Mouse (Mus musculus) MN1 (cell line): ENCODE results near the gene Rbm47.

Experiments
- DNase-seq: peaks from one replicate; pipeline ENCODE4 v3.0.0-alpha.2; 2016; ENCODE audit warnings: low spot score

Rbm47 gene

DNA sequence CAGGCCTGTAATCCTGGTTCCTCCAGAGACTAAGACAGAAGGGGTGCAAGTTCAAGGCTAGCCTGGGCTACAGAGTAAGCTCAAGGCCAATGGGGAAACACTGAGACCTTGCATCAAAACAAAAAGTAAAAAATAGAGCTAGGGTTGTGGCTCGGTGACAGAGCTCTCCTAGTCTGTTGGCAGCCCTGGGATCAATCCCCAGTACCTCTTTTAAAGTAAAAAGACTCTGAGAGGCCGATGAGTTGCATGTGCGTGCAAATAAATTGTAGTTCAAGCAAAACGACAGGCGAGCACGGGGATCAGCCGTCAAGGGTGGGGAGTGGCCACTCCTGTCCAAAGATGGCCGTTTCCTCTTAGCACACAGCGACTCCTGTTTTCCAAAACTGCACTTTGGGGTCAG, 48.0 kb downstream of the Rbm47 start:
- no peak for DNase-seq

DNA sequence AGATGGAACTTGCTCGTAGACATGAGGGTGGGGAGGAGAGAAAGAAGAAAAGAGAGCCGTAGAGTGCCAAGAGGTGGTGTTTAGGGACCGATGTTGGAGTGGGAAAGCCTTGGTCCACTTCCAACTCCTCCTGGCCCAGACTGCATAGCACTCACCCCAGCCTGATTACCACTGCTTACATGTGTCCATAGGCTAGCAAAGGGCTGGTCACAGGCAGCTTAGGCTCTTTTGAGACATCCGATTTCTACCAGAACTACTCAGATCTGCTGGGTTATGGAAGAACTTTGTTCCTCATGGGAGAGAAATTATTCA, 48.9 kb downstream of the Rbm47 start:
- no peak for DNase-seq

DNA sequence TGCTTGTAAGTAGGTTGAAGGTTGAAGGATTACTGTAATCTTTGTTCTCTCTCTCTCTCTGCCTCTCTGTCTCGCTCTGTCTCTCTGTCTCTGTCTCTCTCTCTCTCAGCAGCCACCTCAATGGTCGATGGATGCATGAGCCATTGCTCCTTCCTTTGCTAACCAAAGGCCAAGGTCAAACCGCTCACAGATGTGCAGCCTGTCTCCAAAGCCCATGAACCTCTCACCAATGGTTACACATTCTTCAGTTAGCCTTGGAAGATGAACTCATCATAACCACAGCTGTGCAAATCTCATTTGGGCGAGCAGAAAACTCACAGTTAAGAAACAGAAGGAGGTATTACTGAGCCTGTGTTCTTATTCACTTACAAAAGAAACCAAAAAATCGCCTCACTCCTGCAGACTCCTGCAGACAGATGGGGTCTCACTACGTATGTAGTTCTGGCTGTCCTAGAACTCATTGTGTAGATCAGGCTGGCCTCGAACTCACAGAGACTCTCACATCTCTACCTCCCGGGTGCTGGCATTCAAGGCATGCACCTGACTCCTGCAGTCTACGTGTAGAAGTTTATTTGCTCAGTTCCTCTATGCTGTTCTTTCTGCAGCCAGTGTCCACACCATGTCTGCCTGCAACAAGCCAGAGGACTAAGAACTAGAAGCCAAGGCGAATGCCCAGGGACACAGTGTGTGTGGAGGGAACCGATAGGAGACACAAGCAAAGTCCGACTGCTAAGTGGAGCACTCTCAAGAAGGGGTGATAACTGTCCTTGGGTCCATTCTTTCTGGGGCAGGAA, 49.4 kb downstream of the Rbm47 start:
- no peak for DNase-seq

GRCm38 (mm10) chr5:66121255-66121654, 51.7 kb downstream of the Rbm47 start:
- DNase-seq = no peak

- DNase-seq = no peak
Observed at GRCm38 (mm10) chr5:66114751-66115150, 58.2 kb downstream of the Rbm47 start.

DNA sequence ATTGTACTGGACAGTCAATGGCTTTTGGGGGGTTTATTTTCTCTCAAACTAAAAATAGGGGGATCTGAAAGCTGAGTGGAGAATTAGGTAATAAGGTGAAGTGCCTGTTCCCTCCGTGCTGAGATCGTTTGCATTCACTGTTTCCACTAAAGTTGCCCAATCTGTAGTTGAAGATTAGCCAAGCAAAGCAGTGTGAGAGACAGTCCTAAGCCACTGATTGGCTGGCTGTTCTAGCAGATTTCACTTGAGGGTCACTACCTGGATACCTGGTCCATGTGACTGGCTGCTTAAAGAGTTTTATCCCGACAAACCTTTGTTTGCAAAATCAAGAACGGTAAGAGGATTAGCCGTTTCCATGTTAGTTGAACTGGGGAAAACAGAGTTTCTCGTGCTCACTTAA, 58.7 kb downstream of the Rbm47 start:
- no peak for DNase-seq

- DNase-seq = no peak
Observed at GRCm38 (mm10) chr5:66112059-66112458, 60.9 kb downstream of the Rbm47 start.

DNA sequence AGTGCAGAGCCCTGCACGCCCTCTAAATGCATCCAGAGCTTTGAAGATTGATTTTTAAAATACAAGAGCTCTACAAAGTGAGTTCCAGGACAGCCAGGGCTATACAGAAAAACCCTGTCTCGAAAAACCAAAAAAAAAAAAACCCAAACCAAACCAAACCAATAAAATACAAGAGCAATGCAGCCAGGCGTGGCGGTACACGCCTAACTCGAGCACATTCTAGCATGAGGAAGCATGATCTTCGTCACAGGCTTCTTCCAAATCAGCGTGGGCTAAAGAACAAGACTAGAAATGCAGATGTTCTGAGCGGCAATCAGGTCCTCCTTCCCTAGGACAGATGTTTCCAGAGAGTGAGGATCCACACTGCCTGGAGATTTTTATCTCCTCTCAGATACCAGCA, 66.5 kb downstream of the Rbm47 start:
- DNase-seq = no peak

DNA sequence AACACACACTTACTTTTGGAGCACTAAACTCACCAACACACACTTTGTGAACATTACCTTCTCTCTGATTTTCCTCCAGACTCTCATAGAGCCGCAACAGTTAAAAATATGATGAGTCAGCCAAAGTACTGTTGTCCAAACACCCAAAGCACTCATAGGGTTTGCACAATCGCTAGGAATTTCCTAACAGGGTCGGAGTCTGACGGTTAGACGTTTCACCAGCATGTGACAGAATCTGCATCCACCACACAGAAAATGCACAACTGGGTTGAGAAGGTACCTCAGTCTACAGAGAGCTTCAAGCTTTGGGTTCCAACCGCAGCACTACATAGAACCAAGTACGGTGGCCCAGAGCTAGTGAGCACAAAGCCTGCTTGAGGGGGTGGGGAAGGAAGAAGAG, 67.0 kb downstream of the Rbm47 start:
- no peak for DNase-seq

DNA sequence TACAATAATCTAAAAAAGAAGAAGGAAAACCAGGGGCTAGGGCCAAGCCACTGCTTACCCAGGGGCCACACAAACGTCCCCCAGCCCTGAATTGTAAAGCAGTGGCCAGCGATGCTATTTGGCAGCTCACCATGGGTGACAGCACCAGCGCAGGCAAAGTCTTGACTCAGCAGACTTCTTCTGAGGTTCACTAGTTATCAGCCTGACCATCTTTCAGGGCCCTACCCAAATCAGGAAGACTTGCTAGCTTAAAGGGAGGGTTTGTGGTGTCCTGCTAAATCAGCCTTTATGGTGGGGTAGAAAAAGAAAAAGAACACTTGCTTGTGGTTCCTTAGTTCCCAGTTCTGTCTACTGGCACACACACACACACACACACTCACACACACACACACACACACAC, 67.6 kb downstream of the Rbm47 start:
- no peak for DNase-seq

DNA sequence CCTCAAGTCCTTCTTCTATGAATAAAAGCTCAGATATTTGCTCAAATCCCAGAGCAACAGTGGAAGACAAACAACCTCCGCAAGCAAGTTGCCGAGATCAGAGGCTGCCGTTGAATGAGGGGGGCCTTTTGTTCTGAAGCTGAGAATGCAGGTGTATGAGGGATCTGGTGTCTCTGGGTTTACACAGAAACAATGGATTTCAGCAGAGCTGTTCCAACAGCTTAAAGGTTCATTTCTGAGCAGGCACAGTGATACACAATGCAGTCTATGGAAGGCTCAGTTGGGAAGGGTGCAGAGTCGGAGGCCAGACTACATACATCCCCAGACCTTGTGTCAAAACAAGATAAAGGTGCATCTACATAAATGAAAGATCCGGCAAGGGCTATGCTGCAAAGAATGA, 69.5 kb downstream of the Rbm47 start:
- no peak for DNase-seq

DNA sequence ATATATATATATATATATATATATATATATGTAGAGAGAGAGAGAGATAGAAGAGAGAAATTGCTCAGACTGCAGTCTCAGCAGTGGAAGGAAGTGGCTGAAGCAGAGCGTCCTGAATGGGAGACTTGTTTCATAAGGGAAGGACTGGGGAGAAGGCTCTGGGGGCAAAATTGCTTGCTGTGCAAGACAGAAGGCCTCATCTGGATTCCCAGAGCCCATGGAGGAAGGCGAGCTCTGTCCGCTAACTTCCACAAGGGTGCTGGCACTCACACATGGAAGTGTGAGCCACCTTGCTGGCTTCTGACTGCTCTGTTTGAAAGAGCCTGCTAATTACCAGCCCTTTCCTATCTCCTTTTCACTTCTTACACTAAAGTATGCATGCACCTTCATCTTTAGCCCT, 70.1 kb downstream of the Rbm47 start:
- no peak for DNase-seq

GRCm38 (mm10) chr5:66101577-66101976, 71.3 kb downstream of the Rbm47 start:
- DNase-seq = no peak

DNA sequence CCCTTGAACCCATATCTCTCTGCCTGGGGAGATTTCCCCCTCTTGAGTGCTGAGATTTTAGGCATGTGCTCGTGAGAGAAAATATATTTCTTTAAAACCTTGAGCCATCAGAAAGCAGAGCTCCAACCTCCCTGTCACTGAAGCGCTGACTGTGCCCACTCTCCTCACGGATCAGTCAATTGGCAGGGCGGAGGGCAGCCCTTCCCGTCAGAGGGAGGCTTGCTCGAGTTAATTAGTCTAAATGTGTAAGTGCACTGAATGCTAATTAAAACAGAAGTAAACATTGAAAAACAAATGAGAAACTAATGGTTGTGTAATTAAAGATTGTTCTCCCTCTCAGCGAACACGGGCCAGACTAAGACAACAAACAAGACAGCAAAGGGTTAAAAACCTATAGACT, 72.6 kb downstream of the Rbm47 start:
- DNase-seq = no peak

GRCm38 (mm10) chr5:66098094-66098871, 74.6 kb downstream of the Rbm47 start:
- no peak for DNase-seq

DNA sequence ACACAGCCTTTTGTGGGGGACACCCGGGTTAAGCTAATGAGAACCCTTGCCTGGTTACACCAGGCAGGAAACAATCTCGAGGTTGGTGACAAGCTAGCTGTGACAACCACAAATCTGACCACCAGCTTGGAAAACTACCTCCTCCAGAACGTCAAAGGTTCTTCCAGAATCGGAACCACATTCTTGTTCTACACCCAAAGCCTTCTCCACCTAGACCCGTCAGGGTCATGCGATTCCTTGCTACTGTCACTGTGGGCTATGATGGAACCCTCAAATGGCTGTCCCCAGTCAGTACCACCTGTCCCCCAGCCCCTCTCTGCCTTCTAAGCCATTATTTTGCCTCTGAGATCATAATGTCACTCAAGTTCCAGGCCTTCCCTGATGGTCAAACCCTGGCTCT, 76.8 kb downstream of the Rbm47 start:
- no peak for DNase-seq

DNA sequence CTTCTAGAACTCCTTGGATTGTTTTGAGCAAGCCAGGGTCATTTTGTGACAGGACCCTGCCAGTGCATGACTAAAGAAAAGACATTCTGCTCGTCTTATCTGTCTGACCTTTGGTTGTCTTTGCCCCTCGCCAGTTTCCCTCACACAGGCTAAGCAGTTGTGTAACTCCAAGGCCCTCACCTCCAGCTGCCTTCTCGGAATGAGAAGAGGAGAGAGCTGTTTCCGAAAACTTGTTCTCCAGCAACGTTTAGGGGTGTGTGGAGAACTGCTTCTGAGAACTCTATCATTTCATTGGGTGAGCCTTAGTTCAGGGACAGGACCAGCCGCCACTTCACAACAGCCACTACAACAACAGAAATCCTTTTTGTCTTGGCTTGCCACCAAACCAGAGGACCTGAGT, 77.8 kb downstream of the Rbm47 start:
- no peak for DNase-seq

- peak; percentile 34 for DNase-seq
Observed at GRCm38 (mm10) chr5:66090037-66090436, 82.9 kb downstream of the Rbm47 start.

DNA sequence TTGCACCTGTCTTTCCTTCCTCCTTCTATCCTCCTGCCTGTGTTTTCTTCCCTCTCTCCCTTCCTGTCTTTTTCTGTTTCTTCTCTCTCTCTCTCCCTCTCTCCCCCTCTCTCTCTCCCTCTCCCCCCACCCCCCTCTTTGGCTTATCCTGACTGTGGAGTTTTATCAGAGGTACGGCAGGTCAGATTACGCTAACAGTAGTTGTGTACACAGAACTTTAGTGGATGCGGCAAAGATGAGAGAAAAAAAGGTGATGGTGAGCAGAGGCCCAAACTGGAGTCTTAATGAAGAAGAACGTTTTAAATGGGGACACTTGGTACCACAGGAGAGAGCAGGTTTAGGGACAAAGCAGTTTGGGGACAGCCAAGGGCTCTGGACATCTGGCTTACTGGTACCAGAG, 83.3 kb downstream of the Rbm47 start:
- no peak for DNase-seq

- no peak for DNase-seq
Observed at GRCm38 (mm10) chr5:66088902-66089295, 84.0 kb downstream of the Rbm47 start.

GRCm38 (mm10) chr5:66088247-66088901, 84.5 kb downstream of the Rbm47 start:
- no peak for DNase-seq

DNA sequence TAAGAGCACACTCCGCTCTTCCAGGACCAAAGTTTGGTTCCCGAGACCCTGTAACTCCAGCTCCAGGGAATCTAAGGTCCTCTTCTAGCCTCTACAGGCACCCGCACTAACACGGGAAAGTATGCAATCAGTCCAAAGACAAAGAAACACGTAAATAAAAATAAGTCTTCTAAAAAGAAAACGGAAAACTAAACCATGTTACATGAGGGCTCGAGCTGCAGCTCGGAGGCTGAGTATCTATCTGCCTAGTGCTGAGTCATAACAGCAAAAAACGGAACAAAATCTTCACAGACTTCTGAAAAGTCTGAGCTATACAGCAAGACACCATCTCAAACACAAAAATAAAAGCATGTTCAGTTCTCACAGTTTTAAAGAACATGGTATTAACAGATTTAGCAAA, 86.0 kb downstream of the Rbm47 start:
- no peak for DNase-seq

DNA sequence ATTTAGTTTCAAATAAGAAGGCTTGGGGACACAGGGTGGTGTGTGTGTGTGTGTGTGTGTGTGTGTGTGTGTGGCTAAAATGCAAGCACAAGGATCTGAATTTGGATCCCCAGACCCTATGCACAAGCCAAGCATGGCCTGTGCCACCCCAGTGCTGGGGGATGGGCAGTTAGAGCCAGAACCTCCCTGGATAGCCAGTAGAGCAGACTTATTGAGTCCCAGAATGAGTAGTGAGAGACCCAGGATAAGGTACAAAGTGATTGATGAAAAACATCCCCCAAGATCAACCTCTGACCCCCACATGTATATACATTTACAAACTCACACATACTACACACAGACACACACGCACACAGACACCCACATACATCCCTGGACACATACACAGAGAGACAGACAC, 86.6 kb downstream of the Rbm47 start:
- no peak for DNase-seq
